Mouse (Mus musculus) adrenal gland, postnatal 0 days (tissue): ENCODE results near the gene Ikzf1. TPM values are rescaled to one million over a fixed set of nuclear protein-coding genes. Genes with fewer than 3 reads are reported as not detected.

Source experiments
- polyA plus RNA-seq: library from polyadenylated mRNA; unstranded; fragments of >200 nt; fragmentation: Nextera tagmentation; extraction: Ambion mirVana; gene quantifications from 2 replicates; pipeline ENCODE4 v1.2.1, GENCODE M21; 2015

Gene Ikzf1
- polyA plus RNA-seq, result 1.3 and 4.7 TPM in 2 replicates

DNA sequence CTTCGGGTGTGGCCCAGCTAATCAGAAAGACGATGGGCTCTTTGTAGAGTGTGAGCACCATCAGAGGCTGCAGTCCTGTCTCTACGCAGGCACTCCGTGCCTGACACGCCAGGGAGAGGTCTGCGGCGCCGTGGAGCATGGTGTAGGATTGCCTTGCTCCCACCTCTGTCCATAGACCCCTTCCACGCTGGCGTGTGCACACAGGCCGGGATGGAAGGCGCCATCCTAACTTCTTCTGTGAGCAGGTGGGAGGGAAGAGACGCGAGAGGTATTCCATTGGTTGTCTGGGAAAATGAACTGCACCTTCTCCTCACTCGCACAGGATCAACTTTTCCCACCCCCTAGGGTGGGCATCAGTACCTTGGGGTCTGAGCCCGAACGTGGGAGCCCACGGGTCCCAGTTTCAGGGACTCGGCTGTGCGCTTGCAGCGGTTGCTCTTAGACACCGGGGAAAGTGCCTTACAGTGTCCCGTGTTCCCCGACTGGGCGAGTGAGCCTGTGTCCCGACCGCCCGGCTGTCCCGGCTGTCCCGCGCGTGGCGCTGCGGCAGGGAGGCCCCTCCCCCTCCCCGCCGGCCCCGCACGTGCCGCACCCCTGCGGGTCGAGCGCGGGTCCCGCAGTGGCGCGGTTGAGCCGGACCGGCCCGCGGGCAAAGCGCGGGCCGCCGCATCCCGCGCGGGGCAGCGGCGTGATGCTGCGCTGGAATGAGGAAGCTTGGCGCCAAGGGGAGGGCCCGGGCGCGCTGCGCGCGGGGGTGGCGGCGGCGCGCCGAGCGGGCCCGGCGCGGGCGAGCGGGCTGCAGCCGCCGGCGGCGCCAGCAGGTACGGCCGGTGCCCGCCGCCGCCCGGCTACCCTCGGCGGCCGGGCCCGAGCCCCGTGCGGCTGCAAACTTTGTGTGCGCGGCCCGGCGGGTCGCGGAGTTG, at the start of gene Ikzf1:
Ikzf1 (plus strand) TSS at position 74 of the 923 bp plus-strand sequence.

DNA sequence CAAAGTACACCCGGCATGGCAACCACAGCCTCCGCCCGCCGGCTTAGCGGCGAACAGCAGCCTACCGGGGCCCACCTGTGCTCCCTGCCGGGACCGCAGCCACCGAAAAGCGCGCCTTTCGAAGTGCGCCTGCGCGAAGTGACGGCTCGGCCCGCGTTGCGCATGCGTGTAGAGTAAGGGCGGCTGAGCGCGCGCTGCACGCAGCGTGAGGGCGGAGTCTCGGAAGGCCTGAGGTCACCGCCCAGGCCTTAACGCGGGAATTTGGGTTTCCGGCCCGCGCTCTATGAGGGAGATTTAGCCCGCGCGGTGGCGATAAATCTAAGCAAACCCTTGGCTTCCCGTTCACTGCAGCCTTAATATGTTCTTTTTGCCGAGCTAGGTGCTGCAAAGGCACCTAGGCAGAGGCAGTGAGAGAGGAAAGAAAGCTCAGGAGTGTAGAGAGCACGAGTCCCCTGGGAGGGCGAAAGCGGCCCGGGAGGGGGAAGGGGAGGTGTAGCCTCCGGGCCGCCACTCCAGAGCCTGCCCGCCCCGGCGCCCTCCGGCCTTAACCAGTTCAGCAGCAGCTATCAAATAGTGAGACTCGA, 124.1 kb downstream of the Ikzf1 start, which contains the start of gene Fignl1:
Fignl1 (minus strand) TSS at position 143 of the 584 bp plus-strand sequence.

Other genes with a start within 250 kb of the Ikzf1 start
- gene Spata48, start 222.9 kb upstream of the Ikzf1 start, polyA plus RNA-seq, result 2.4 and 2.8 TPM in 2 replicates
- 0.50 and 0.75 TPM in 2 replicates for gene Zpbp, start 222.6 kb upstream of the Ikzf1 start, polyA plus RNA-seq
- not detected in 2 replicates for gene 4930512M02Rik, start 57.2 kb upstream of the Ikzf1 start, polyA plus RNA-seq
- gene Fignl1, start 124.0 kb downstream of the Ikzf1 start, polyA plus RNA-seq, result 14.6 and 22.2 TPM in 2 replicates
- 92.2 and 148 TPM in 2 replicates for gene Ddc, start 213.1 kb downstream of the Ikzf1 start, polyA plus RNA-seq